Mouse (Mus musculus): ENCODE measurements around the gene Cldn13. TPM values are rescaled to one million over a fixed set of nuclear protein-coding genes. Genes with fewer than 3 reads are reported as not detected.
"Not testable (repeated sequence)": the region's sequence is repeated elsewhere in the genome, so short reads cannot be mapped to it uniquely, and the experiment has no call there.

Cldn13 gene
- total RNA-seq, 2 experiments from 2014 or later: 370 to 793 TPM

- ATAC-seq (replicated peaks; ENCODE audit: low FRiP score, poor library complexity, severe bottlenecking): no peak
Measured at GRCm38 (mm10) chr5:134936051-134936450, 20.7 kb upstream of the Cldn13 start.

GRCm38 (mm10) chr5:134934666-134935065 is 19.3 kb upstream of the Cldn13 start:
- no peak for ATAC-seq (replicated peaks; ENCODE audit: low FRiP score, poor library complexity, severe bottlenecking)

- ATAC-seq (replicated peaks; ENCODE audit: low FRiP score, poor library complexity, severe bottlenecking): not testable (repeated sequence)
Measured at GRCm38 (mm10) chr5:134933686-134934085, 18.4 kb upstream of the Cldn13 start.

GRCm38 (mm10) chr5:134933281-134933680 is 18.0 kb upstream of the Cldn13 start:
- no peak for ATAC-seq (replicated peaks; ENCODE audit: low FRiP score, poor library complexity, severe bottlenecking)

GRCm38 (mm10) chr5:134932903-134933276 is 17.6 kb upstream of the Cldn13 start:
- peak; percentile 64 for ATAC-seq (replicated peaks; ENCODE audit: low FRiP score, poor library complexity, severe bottlenecking)

GRCm38 (mm10) chr5:134932179-134932902 is 17.0 kb upstream of the Cldn13 start, which contains the start of gene Mettl27:
Gene Mettl27 (plus strand): TSS chr5:134932368.
- peak; percentile 94 for ATAC-seq (replicated peaks; ENCODE audit: low FRiP score, poor library complexity, severe bottlenecking)

GRCm38 (mm10) chr5:134929988-134930387 is 14.7 kb upstream of the Cldn13 start:
- no peak for ATAC-seq (replicated peaks; ENCODE audit: low FRiP score, poor library complexity, severe bottlenecking)

GRCm38 (mm10) chr5:134926726-134927125 is 11.4 kb upstream of the Cldn13 start:
- ATAC-seq (replicated peaks; ENCODE audit: low FRiP score, poor library complexity, severe bottlenecking): no peak

- ATAC-seq (replicated peaks; ENCODE audit: low FRiP score, poor library complexity, severe bottlenecking): no peak
Measured at GRCm38 (mm10) chr5:134923141-134923540, 7.8 kb upstream of the Cldn13 start.

- peak; percentile 61 for ATAC-seq (replicated peaks; ENCODE audit: low FRiP score, poor library complexity, severe bottlenecking)
Measured at GRCm38 (mm10) chr5:134921106-134921505, 5.8 kb upstream of the Cldn13 start.

- peak; percentile 32 for ATAC-seq (replicated peaks; ENCODE audit: low FRiP score, poor library complexity, severe bottlenecking)
Measured at GRCm38 (mm10) chr5:134920106-134920687, 4.9 kb upstream of the Cldn13 start.

GRCm38 (mm10) chr5:134919097-134919496 is 3.8 kb upstream of the Cldn13 start:
- ATAC-seq (replicated peaks; ENCODE audit: low FRiP score, poor library complexity, severe bottlenecking): peak; percentile 65

GRCm38 (mm10) chr5:134918071-134918832 is 2.9 kb upstream of the Cldn13 start:
- peak; percentile 18 for ATAC-seq (replicated peaks; ENCODE audit: low FRiP score, poor library complexity, severe bottlenecking)

- no peak for ATAC-seq (replicated peaks; ENCODE audit: low FRiP score, poor library complexity, severe bottlenecking)
Measured at GRCm38 (mm10) chr5:134914510-134914909, 816 bp downstream of the Cldn13 start.

- ATAC-seq (replicated peaks; ENCODE audit: low FRiP score, poor library complexity, severe bottlenecking): peak; percentile 67
Measured at GRCm38 (mm10) chr5:134913753-134914152, 1.6 kb downstream of the Cldn13 start.

- peak; percentile 3; the same call in 1 of the 2 replicates for ATAC-seq (replicated peaks; ENCODE audit: low FRiP score, poor library complexity, severe bottlenecking)
Measured at GRCm38 (mm10) chr5:134913352-134913751, 2.0 kb downstream of the Cldn13 start.

- ATAC-seq (replicated peaks; ENCODE audit: low FRiP score, poor library complexity, severe bottlenecking): no peak
Measured at GRCm38 (mm10) chr5:134911901-134912300, 3.4 kb downstream of the Cldn13 start.

- peak; percentile 90 for ATAC-seq (replicated peaks; ENCODE audit: low FRiP score, poor library complexity, severe bottlenecking)
Measured at GRCm38 (mm10) chr5:134907135-134907534, 8.2 kb downstream of the Cldn13 start.

- ATAC-seq (replicated peaks; ENCODE audit: low FRiP score, poor library complexity, severe bottlenecking): no peak
Measured at GRCm38 (mm10) chr5:134906633-134907032, 8.7 kb downstream of the Cldn13 start, which contains the start of gene Tmem270. Gene Tmem270 (minus strand): TSS chr5:134906733.

GRCm38 (mm10) chr5:134901644-134902027 is 13.7 kb downstream of the Cldn13 start:
- no peak for ATAC-seq (replicated peaks; ENCODE audit: low FRiP score, poor library complexity, severe bottlenecking)

Data from erythroid progenitor cell, adult 5-6 weeks (primary cell).